Mouse (Mus musculus) ovary, adult 2 months (tissue): ENCODE results near the gene Gm17657. TPM values are rescaled to one million over a fixed set of nuclear protein-coding genes. Genes with fewer than 3 reads are reported as not detected.

ENCODE experiments used
- polyA plus RNA-seq: library from polyadenylated mRNA; depleted of rRNA; stranded (reverse); fragments of >200 nt; gene quantifications from 2 replicates; pipeline ENCODE4 v1.2.3, GENCODE M21; 2012; rRNA removed

Gene Gm17657
- not detected in 2 replicates for polyA plus RNA-seq

DNA sequence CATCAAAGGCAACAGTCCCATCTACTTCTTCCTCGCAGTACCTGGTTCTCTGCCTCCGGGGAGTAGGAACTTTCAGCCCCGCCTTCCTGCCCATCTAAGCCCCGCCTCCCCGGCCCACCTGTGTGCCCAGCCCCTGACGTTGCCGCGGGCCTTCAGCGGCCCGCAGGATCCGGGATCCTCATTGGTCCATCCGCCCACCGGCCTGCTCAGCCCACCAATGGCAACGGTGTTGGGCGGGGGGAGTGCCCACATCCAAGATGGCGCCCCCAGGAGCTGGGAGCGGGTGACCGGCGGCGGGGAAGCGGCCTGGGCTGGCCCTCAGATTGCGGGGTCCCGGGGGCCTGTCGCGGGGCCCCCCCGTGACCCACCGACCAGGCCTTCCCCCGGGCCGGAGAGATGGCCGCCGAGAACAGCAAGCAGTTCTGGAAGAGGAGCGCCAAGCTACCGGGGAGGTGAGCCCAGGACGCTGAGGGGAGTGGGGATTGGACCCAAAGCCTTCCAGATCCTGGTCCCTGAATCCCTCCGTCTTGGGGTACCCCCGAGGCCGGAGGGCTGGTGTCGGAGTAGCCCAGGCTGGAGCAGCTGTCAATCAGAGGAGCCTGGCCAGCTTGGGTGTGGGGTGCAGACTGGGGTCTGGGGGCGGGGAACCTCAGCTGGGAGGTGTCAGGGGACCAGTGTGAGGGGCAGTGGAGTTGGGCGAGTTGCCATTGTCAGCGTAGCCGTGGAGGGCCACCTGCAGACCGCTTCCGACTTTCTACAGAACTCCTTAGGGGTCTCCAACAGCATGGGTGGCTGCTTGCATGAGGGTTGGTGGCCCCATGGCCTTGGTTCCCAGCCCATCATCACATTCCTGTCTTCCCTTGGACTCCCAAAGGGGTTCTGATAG, at the start of gene Gm17657, which contains the start of gene Tbc1d22b:
TSS of gene Gm17657 (minus strand) at position 96 of the 886 bp plus-strand sequence.
TSS of gene Tbc1d22b (plus strand) at position 243 of the 886 bp plus-strand sequence.

DNA sequence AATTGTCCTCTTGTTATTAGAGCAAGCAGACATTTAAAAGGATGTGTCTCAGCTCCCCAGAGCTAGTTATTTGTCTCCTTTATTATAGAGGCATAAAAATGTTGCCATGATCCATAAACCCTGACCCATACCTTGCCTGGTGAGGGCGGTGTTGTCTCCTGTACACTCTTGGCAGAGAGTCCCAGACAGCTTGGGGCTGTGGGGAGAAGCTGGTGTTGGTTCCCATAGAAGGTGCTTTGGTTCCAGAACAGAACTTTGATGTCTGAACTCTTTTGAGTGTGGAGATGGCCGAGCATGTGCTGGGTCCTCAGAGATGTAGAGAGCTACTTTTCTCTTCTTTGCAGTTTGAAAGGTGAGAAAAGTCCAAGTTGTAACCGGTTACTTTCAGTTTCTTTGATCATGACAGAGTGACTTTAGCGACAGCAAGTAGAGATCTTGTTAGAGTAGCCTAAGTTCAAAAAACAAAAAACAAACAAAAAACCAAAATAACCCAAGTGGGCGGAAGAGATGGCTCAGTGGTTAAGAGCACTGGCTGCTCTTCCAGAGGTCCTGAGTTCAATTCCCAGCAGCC, 2.8 kb upstream of the Gm17657 start, which contains the start of gene Tmem217:
TSS of gene Tmem217 (minus strand) at position 224 of the 571 bp plus-strand sequence.

DNA sequence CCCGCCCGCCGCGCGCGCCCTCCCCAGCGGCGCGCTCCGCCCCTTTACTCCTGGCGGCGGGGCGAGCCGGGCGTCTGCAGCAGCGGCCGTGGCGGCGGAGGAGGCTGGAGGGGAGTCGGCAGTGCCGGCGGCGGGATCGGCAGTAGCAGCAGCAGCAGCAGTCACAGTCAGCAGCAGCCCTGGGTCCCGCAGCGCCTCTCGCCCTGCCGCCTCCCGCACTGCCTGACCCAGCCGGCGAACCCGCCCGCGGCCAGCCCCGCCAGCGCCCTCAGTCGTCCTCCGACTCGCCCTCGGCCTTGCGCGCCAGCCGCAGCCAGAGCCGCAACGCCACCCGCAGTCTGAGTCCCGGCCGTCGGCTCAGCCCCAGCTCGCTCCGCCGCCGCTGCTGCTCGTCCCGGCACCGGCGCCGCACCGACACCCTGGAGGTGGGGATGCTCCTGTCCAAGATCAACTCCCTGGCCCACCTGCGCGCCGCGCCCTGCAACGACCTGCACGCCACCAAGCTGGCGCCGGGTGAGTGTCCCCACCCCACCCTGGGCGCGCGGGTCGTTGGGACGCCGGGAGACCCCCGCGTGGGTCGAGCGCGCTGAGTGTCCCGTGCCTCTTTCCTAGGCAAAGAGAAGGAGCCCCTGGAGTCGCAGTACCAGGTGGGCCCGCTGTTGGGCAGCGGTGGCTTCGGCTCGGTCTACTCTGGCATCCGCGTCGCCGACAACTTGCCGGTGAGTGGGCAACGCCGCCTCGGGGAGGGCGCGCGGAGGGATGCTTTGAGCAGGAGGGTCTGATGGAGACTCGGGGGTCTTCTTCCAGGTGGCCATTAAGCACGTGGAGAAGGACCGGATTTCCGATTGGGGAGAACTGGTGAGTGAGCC, 58.5 kb downstream of the Gm17657 start, which contains the start of gene Pim1:
TSS of gene Pim1 (plus strand) at position 41 of the 869 bp plus-strand sequence.

Other genes with a start within 250 kb of the Gm17657 start
- 13.3 and 15.4 TPM in 2 replicates for gene Pi16, start 232.0 kb downstream of the Gm17657 start, polyA plus RNA-seq
- gene Mtch1, start 201.7 kb downstream of the Gm17657 start, polyA plus RNA-seq, result 423 and 547 TPM in 2 replicates
- 23.0 and 27.7 TPM in 2 replicates for gene Fgd2, start 188.7 kb downstream of the Gm17657 start, polyA plus RNA-seq
- gene Pim1, start 58.9 kb downstream of the Gm17657 start, polyA plus RNA-seq, result 39.0 and 58.6 TPM in 2 replicates
- 17.4 and 22.3 TPM in 2 replicates for gene Tbc1d22b, start 147 bp upstream of the Gm17657 start, polyA plus RNA-seq
- gene Tmem217, start 2.7 kb upstream of the Gm17657 start, polyA plus RNA-seq, result 0.29 TPM in 1 of 2 replicates, not detected in the other
- gene Rnf8, start 65.2 kb upstream of the Gm17657 start, polyA plus RNA-seq, result 34.4 and 40.8 TPM in 2 replicates
- 0.71 and 0.86 TPM in 2 replicates for gene Gm28043, start 65.2 kb upstream of the Gm17657 start, polyA plus RNA-seq
- 28.5 and 30.6 TPM in 2 replicates for gene Cmtr1, start 111.0 kb upstream of the Gm17657 start, polyA plus RNA-seq
- gene Ccdc167, start 167.4 kb upstream of the Gm17657 start, polyA plus RNA-seq, result 7.1 and 8.3 TPM in 2 replicates